Mouse (Mus musculus) myocyte (in vitro differentiated cells): ENCODE measurements around the gene Syne2. TPM values are rescaled to one million over a fixed set of nuclear protein-coding genes. Genes with fewer than 3 reads are reported as not detected.
"Not testable (repeated sequence)": the region's sequence is repeated elsewhere in the genome, so short reads cannot be mapped to it uniquely, and the experiment has no call there.

Experiments
- H3K27me3 ChIP-seq: one replicate; pipeline ENCODE4 v1.6.1; 2011; ENCODE audit not compliant: control insufficient read depth, insufficient read depth, insufficient read length
- H3K36me3 ChIP-seq: one replicate; pipeline ENCODE4 v1.6.1; 2011; ENCODE audit not compliant: control insufficient read depth, insufficient read depth
- H3K4me2 ChIP-seq: one replicate; pipeline ENCODE4 v1.6.1; 2011; ENCODE audit warnings: low read depth, control low read depth
- H3K4me3 ChIP-seq: one replicate; pipeline ENCODE4 v1.5.1; 2011; ENCODE audit warnings: mild to moderate bottlenecking, control low read depth, moderate library complexity
- H3K79me2 ChIP-seq: one replicate; pipeline ENCODE4 v1.6.1; 2011; ENCODE audit not compliant: control insufficient read depth, insufficient read depth
- H3ac ChIP-seq: one replicate; pipeline ENCODE4 v1.6.1; 2011; ENCODE audit not compliant: control insufficient read depth, insufficient read length
- CEBPB ChIP-seq: IDR thresholded peaks from 2 replicates; pipeline ENCODE4 v1.6.1; 2011; ENCODE audit warnings: mild to moderate bottlenecking, moderate library complexity; ENCODE audit not compliant: poor library complexity, insufficient read depth, severe bottlenecking
- E2F4 ChIP-seq: IDR thresholded peaks from one replicate; pipeline ENCODE4 v1.6.1; 2011; ENCODE audit warnings: mild to moderate bottlenecking, control low read depth, moderate library complexity; ENCODE audit not compliant: insufficient read depth
- MAX ChIP-seq: IDR thresholded peaks from one replicate; pipeline ENCODE4 v1.6.1; 2011; ENCODE audit warnings: low read depth, mild to moderate bottlenecking, control low read depth
- MYOD1 ChIP-seq, 3 experiments: IDR thresholded peaks; one replicate each; pipeline ENCODE4 v1.6.1; 2011; ENCODE audit warnings: control low read depth in 2 of 3, low read depth in 2 of 3, mild to moderate bottlenecking in 2 of 3, moderate library complexity in 1 of 3; ENCODE audit not compliant: insufficient read length in 2 of 3, control insufficient read depth in 1 of 3
- MYOG ChIP-seq, 3 experiments: IDR thresholded peaks; one replicate each; pipeline ENCODE4 v1.6.1; 2011; ENCODE audit warnings: control low read depth in 2 of 3, low read depth in 2 of 3, mild to moderate bottlenecking in 2 of 3; ENCODE audit not compliant: insufficient read length in 2 of 3, control insufficient read depth in 1 of 3, insufficient read depth in 1 of 3
- POLR2A ChIP-seq: IDR thresholded peaks from one replicate; pipeline ENCODE4 v1.6.1; 2011; ENCODE audit warnings: low read depth, mild to moderate bottlenecking, control low read depth, moderate library complexity; ENCODE audit not compliant: insufficient read length
- POLR2AphosphoS2 ChIP-seq: IDR thresholded peaks from one replicate; pipeline ENCODE4 v1.6.1; 2011; ENCODE audit warnings: low read depth, control low read depth; ENCODE audit not compliant: insufficient read length
- REST ChIP-seq: IDR thresholded peaks from one replicate; pipeline ENCODE4 v1.6.1; 2011; ENCODE audit warnings: mild to moderate bottlenecking, control low read depth, moderate library complexity; ENCODE audit not compliant: insufficient read depth, insufficient read length
- SRF ChIP-seq: IDR thresholded peaks from one replicate; pipeline ENCODE4 v1.6.1; 2011; ENCODE audit warnings: low read depth; ENCODE audit not compliant: control insufficient read depth, insufficient read length
- TCF12 ChIP-seq: IDR thresholded peaks from one replicate; pipeline ENCODE4 v1.6.1; 2011; ENCODE audit warnings: mild to moderate bottlenecking, control low read depth; ENCODE audit not compliant: poor library complexity, insufficient read depth, severe bottlenecking
- TCF3 ChIP-seq: IDR thresholded peaks from one replicate; pipeline ENCODE4 v1.6.1; 2011; ENCODE audit warnings: low read depth, control low read depth; ENCODE audit not compliant: insufficient read length
- USF1 ChIP-seq: IDR thresholded peaks from one replicate; pipeline ENCODE4 v1.6.1; 2011; ENCODE audit warnings: low read depth, mild to moderate bottlenecking, control low read depth, moderate library complexity
- polyA plus RNA-seq: library from polyadenylated mRNA; unstranded; fragments of >200 nt; fragmentation: generic; extraction: Trizol; gene quantifications from one replicate; pipeline ENCODE4 v1.2.1, GENCODE M21; 2012; ENCODE audit warnings: missing spikeins

Syne2 gene
- 3.7 TPM for polyA plus RNA-seq

DNA sequence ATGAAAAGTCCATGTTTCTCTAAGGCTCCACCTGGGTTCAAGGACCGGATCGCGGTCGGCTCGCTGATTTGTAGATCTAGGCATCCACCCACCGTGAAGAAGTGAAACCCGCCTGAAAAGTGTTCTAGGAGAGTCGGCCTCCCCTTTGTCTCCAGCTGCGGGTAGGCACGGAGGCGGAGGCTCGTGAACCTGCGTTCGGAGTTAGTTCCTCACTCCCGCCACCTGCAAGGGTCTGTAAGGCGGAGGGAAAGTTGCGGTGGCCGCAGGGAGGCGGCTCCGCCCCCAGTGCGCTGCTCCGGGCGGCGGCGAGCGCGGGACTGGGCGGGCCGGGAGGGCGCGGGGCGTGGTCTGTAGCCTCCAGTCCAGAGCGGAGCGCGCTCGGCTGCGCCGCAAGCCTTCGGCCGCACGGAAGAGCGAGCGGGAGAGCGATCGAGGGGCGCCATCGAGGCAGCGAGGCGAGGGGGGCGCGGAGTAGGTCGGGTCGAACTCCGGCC, at the start of gene Syne2:
Syne2 (plus strand) TSS at position 176 of the 494 bp plus-strand sequence.
- TF ChIP-seq REST (no peak), E2F4 (no peak), SRF (no peak), USF1 (no peak), MAX (no peak), POLR2AphosphoS2 (peak; percentile 77), MYOD1 (IDR thresholded peaks at IDR 0.05; ENCODE audit: control insufficient read depth in 1 of 3, insufficient read length in 2 of 3, low read depth in 2 of 3) (no peak), POLR2A (peak; percentile 85)
- Histone ChIP-seq H3ac (peak within 1 kb of the TSS; percentile 66), H3K79me2 (no peaks in the 10 kb centered on the region), H3K27me3 (no peaks in the 10 kb centered on the region), H3K4me2 (peak within 1 kb of the TSS; percentile 95), H3K36me3 (no peaks in the 10 kb centered on the region), H3K4me3 (peak within 1 kb of the TSS; percentile 48)

DNA sequence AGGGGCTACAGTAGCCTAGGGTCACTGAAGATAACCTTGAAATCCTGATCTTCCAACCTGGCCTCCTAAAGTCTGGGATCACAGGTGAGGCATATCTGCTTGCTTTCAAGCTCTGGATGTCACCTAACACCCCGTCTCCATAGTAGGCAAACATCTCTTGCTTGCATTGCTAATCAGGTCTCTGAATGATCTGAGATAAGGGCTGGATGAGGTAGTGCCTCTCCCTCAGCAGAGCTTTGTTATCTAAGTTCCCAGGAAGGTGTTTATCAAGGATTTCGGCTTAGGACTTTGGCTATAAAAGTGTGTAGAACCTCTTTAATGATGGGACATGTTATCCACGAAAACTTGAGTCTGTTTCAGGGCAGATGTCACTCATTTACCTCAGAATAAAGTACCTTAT, 46.5 kb upstream of the Syne2 start:
- Histone ChIP-seq H3K4me2 (no peak overlapping the region), H3K27me3 (no peaks in the 10 kb centered on the region), H3K4me3 (no peak overlapping the region), H3K36me3 (no peaks in the 10 kb centered on the region), H3ac (no peak overlapping the region), H3K79me2 (no peaks in the 10 kb centered on the region)
- TF ChIP-seq TCF3 = no peak
- TF ChIP-seq CEBPB = no peak
- no peak for TF ChIP-seq POLR2AphosphoS2
- TF ChIP-seq MYOD1 (IDR thresholded peaks at IDR 0.05; ENCODE audit: control insufficient read depth in 1 of 3, insufficient read length in 2 of 3, low read depth in 2 of 3) = no peak
- TF ChIP-seq MYOG (IDR thresholded peaks at IDR 0.05; ENCODE audit: control insufficient read depth in 1 of 3, insufficient read depth in 1 of 3, insufficient read length in 2 of 3, low read depth in 2 of 3) = no peak
- TF ChIP-seq USF1 = no peak

DNA sequence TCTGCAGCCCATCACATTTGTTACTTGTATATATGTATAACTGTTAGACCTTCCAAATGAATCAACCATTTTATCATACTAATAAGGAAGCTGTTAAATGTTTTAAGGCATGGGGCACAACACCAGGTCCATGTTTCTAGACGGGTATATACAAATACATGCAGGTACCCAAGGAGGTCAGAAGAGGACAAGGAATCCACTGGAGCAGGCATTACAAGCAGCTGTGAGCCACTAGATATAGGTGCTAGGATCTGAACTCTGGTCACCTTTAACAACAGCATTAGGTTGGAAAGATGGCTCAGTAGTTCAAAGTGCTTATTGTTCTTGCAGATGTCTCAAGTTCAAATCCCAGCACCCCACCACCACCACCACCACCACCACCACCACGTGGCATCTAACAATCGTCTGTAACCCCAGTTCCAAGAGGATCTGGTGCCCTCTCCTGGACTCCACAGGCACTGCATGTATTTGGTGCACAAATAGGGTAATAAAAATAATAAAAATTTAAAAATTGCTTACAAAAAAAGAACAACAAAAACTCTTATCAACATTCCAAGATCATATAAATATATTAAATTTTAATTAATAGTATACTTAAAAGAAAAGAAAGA, 45.4 kb upstream of the Syne2 start:
- no peaks in the 10 kb centered on the region for H3K36me3 ChIP-seq
- no peak overlapping the region for H3K4me2 ChIP-seq
- H3ac ChIP-seq = no peak overlapping the region
- H3K4me3 ChIP-seq = no peak overlapping the region
- no peaks in the 10 kb centered on the region for H3K27me3 ChIP-seq
- no peaks in the 10 kb centered on the region for H3K79me2 ChIP-seq
- TF ChIP-seq POLR2A (no peak), USF1 (peak; percentile 37), TCF12 (no peak), MAX (no peak), MYOD1 (IDR thresholded peaks at IDR 0.05; ENCODE audit: control insufficient read depth in 1 of 3, insufficient read length in 2 of 3, low read depth in 2 of 3) (no peak)

DNA sequence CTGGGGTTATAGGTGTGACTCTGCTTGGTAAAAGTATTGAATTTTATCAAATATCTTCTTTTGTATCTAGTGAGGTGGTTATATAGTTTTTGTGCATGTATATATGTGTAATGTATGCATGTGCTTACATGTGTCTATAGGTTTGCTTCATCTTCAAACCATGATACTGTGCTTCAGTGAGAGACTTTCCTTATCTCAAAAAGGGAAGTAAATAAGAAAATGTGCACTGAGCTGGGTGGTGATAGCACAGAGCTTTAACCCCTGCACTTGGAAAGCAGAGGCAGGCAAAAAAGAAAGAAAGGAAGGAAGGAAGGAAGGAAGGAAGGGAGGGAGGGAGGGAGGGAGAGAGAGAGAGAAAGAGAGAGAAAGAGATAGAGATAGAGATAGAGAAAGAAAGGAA, 36.5 kb upstream of the Syne2 start:
- no peaks in the 10 kb centered on the region for H3K36me3 ChIP-seq
- H3K27me3 ChIP-seq = peaks cover 22% of the 10 kb centered on the region
- no peak for TF ChIP-seq E2F4
- no peak for TF ChIP-seq POLR2A
- H3ac ChIP-seq = no peak overlapping the region
- H3K79me2 ChIP-seq = no peaks in the 10 kb centered on the region
- no peak overlapping the region for H3K4me2 ChIP-seq
- no peak overlapping the region for H3K4me3 ChIP-seq

DNA sequence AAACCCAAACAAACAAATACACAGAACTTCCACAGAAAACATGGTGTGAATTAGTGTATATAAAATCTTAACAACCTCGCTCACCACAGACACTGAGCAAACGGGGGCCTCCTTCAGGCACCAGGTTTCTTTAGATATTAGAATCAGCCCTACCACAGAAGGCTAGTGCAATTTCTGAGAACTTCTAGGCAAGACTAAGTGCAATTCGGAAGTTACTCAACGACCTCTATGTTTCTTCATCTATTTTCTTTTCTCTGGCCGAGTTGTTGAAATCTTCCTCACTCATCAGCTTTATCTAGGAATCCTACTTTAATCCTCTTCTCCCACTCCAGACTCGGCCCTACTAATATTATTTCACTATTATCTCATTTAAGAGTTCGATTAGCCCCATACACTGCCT, 35.9 kb upstream of the Syne2 start:
- Histone ChIP-seq H3K27me3 (peaks cover 22% of the 10 kb centered on the region), H3K4me3 (no peak overlapping the region), H3K4me2 (no peak overlapping the region), H3K36me3 (no peaks in the 10 kb centered on the region), H3ac (no peak overlapping the region), H3K79me2 (no peaks in the 10 kb centered on the region)
- TF ChIP-seq CEBPB (no peak), TCF3 (no peak), REST (no peak), TCF12 (no peak), USF1 (no peak), POLR2AphosphoS2 (no peak), E2F4 (no peak), MAX (no peak)

DNA sequence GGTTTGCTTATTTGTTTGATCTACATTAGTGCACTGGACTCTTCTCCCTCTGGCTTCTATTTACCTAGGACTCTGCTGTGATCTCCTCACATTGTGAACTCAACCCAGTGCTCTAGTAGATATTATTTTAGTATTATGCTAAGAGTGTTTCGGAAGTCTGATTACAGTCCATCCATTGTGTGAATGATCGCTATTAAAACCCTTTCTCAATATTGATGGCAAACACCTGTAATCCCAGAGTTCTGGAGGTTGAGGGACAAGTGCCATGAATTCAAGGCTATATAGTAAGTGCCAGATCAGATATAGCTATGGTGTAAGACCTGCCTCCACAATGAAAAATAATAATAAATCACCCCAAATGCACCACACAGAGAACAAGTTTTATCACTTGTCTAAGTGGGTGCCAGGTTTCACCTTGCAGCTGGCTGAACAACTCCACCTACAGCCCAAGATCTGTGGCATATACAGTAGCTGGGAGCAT, 33.6 kb upstream of the Syne2 start:
- H3ac ChIP-seq = no peak overlapping the region
- H3K36me3 ChIP-seq = no peaks in the 10 kb centered on the region
- TF ChIP-seq SRF = no peak
- TF ChIP-seq USF1 = no peak
- TF ChIP-seq E2F4 = no peak
- no peak for TF ChIP-seq MYOG (IDR thresholded peaks at IDR 0.05; ENCODE audit: control insufficient read depth in 1 of 3, insufficient read depth in 1 of 3, insufficient read length in 2 of 3, low read depth in 2 of 3)
- TF ChIP-seq CEBPB = no peak
- no peak overlapping the region for H3K4me3 ChIP-seq
- no peaks in the 10 kb centered on the region for H3K79me2 ChIP-seq
- H3K27me3 ChIP-seq = peaks cover 22% of the 10 kb centered on the region
- no peak overlapping the region for H3K4me2 ChIP-seq

DNA sequence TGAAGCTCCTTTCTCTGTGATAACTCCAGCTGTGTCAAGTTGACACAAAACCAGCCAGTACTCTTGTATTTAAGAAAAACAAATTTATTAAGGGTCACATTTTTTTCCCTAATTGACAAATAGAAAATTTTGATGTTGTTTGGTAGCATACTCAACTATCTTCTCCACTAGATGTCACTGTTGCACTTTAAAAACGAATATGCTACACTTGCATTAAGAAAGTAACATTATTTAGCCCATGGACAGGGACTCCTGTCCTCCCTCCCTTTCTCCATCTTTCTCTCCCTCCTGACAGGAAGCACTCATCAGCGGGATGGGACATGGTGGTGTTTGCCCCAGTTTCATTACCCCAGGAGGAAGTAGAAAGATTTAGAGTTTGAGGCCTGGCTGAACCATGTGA, 31.3 kb upstream of the Syne2 start:
- not testable (repeated sequence) for H3K4me3 ChIP-seq, H3K4me2 ChIP-seq, H3K79me2 ChIP-seq, H3ac ChIP-seq, H3K36me3 ChIP-seq
- peaks cover 13% of the 10 kb centered on the region for H3K27me3 ChIP-seq
